Mouse (Mus musculus) splenic B cell, adult 2 months (primary cell): ENCODE results near the gene Bglap2.
"Not testable (repeated sequence)": the region's sequence is repeated elsewhere in the genome, so short reads cannot be mapped to it uniquely, and the experiment has no call there.

Experiments
- DNase-seq: peaks from one replicate; pipeline ENCODE4 v3.0.0-alpha.2; 2011; ENCODE audit warnings: low read depth, low spot score
- H3K27me3 ChIP-seq: 2 replicates; pipeline ENCODE4 v1.6.1; 2012; ENCODE audit warnings: mild to moderate bottlenecking, low read length, moderate library complexity, mixed read lengths; ENCODE audit not compliant: control insufficient read depth, poor library complexity, insufficient read depth, severe bottlenecking
- H3K36me3 ChIP-seq: 2 replicates; pipeline ENCODE4 v1.6.1; 2012; ENCODE audit warnings: mild to moderate bottlenecking, low read length, moderate library complexity, mixed read lengths; ENCODE audit not compliant: control insufficient read depth, poor library complexity, insufficient read depth, severe bottlenecking

Bglap2 gene

GRCm38 (mm10) chr3:88407529-88407928 is 29.0 kb upstream of the Bglap2 start:
- no peak for DNase-seq
- no peaks in the 10 kb centered on the region for H3K36me3 ChIP-seq

GRCm38 (mm10) chr3:88407090-88407489 is 28.6 kb upstream of the Bglap2 start:
- DNase-seq: peak; percentile 92
- Histone ChIP-seq H3K27me3 (no peaks in the 10 kb centered on the region), H3K36me3 (no peaks in the 10 kb centered on the region)

More at GRCm38 (mm10) chr3:88407529-88407928, 29.0 kb upstream of the Bglap2 start:
- no peaks in the 10 kb centered on the region for H3K27me3 ChIP-seq

- no peaks in the 10 kb centered on the region for H3K27me3 ChIP-seq
- H3K36me3 ChIP-seq: no peaks in the 10 kb centered on the region
- DNase-seq: no peak
These were observed 25.2 kb upstream of the Bglap2 start for GRCm38 (mm10) chr3:88403522-88404230.

GRCm38 (mm10) chr3:88398666-88399065 is 20.2 kb upstream of the Bglap2 start:
- DNase-seq: no peak
- H3K36me3 ChIP-seq: no peaks in the 10 kb centered on the region
- no peaks in the 10 kb centered on the region for H3K27me3 ChIP-seq

- Histone ChIP-seq H3K27me3 (no peaks in the 10 kb centered on the region), H3K36me3 (no peaks in the 10 kb centered on the region)
- DNase-seq: peak; percentile 71
These were observed 17.2 kb upstream of the Bglap2 start for GRCm38 (mm10) chr3:88395742-88396141.

GRCm38 (mm10) chr3:88395288-88395687 is 16.8 kb upstream of the Bglap2 start:
- Histone ChIP-seq H3K27me3 (no peaks in the 10 kb centered on the region), H3K36me3 (peaks cover under 1% of the 10 kb centered on the region; the same call in 1 of the 2 replicates)
- DNase-seq: peak; percentile 87

GRCm38 (mm10) chr3:88393776-88394375 is 15.4 kb upstream of the Bglap2 start:
- Histone ChIP-seq H3K36me3 (peaks cover 2% of the 10 kb centered on the region; the same call in 1 of the 2 replicates), H3K27me3 (no peaks in the 10 kb centered on the region)
- no peak for DNase-seq

- H3K36me3 ChIP-seq: no peaks in the 10 kb centered on the region
- DNase-seq: no peak
- H3K27me3 ChIP-seq: no peaks in the 10 kb centered on the region
These were observed 5.9 kb upstream of the Bglap2 start, which contains the start of gene Bglap for GRCm38 (mm10) chr3:88384364-88384763. TSS of gene Bglap (minus strand) at chr3:88384464.

- H3K36me3 ChIP-seq, DNase-seq, H3K27me3 ChIP-seq: not testable (repeated sequence)
These were observed 3.9 kb upstream of the Bglap2 start for GRCm38 (mm10) chr3:88382383-88382782.

- H3K36me3 ChIP-seq, H3K27me3 ChIP-seq: not testable (repeated sequence)
- peak; percentile 55 for DNase-seq
These were observed 3.2 kb upstream of the Bglap2 start for GRCm38 (mm10) chr3:88381389-88382315.

GRCm38 (mm10) chr3:88376644-88377043 is 1.9 kb downstream of the Bglap2 start:
- H3K27me3 ChIP-seq, DNase-seq, H3K36me3 ChIP-seq: not testable (repeated sequence)

GRCm38 (mm10) chr3:88375750-88376626 is 2.5 kb downstream of the Bglap2 start:
- not testable (repeated sequence) for H3K36me3 ChIP-seq, H3K27me3 ChIP-seq
- peak; percentile 33 for DNase-seq

- not testable (repeated sequence) for H3K36me3 ChIP-seq, DNase-seq, H3K27me3 ChIP-seq
These were observed 5.9 kb downstream of the Bglap2 start, which contains the start of gene Bglap3 for GRCm38 (mm10) chr3:88372643-88373042. TSS of gene Bglap3 (minus strand) at chr3:88372743.

GRCm38 (mm10) chr3:88368511-88368910 is 10.0 kb downstream of the Bglap2 start:
- H3K36me3 ChIP-seq, H3K27me3 ChIP-seq, DNase-seq: not testable (repeated sequence)
